Mouse (Mus musculus): ENCODE results near the gene Jph4. TPM values are rescaled to one million over a fixed set of nuclear protein-coding genes. Genes with fewer than 3 reads are reported as not detected.

Gene Jph4
- polyA plus RNA-seq, 1 experiment, result 7.4 TPM

GRCm38 (mm10) chr14:55086009-55086514, 30.7 kb downstream of the Jph4 start:
- H3K36me3 ChIP-seq (ENCODE audit: control insufficient read depth, insufficient read depth, low read length), result no peaks in the 10 kb centered on the region
- H3K27ac ChIP-seq (ENCODE audit: control insufficient read depth, insufficient read depth, low read depth, low read length), result no peak overlapping the region; the same call in 1 of the 2 replicates
- TF ChIP-seq POLR2A (IDR thresholded peaks at IDR 0.05; ENCODE audit: control insufficient read depth, low read depth, low read length) (no peak), CTCF (IDR thresholded peaks at IDR 0.05; ENCODE audit: control insufficient read depth, insufficient read depth, insufficient replicate concordance, low read depth, low read length) (no peak)
- H3K27me3 ChIP-seq (ENCODE audit: control insufficient read depth, insufficient read depth, low read length), result no peaks in the 10 kb centered on the region
- no peaks in the 10 kb centered on the region; the same call in 1 of the 2 replicates for H3K4me1 ChIP-seq (ENCODE audit: control insufficient read depth, insufficient read depth, low read length)
- peak overlapping the region; percentile 28 for H3K4me3 ChIP-seq (ENCODE audit: control insufficient read depth, low read depth, low read length)

GRCm38 (mm10) chr14:55085324-55086008, 31.3 kb downstream of the Jph4 start:
- peak overlapping the region; percentile 24; the same call in 1 of the 2 replicates for H3K4me3 ChIP-seq (ENCODE audit: control insufficient read depth, low read depth, low read length)
- H3K27ac ChIP-seq (ENCODE audit: control insufficient read depth, insufficient read depth, low read depth, low read length), result no peak overlapping the region
- TF ChIP-seq POLR2A (IDR thresholded peaks at IDR 0.05; ENCODE audit: control insufficient read depth, low read depth, low read length) (no peak), CTCF (IDR thresholded peaks at IDR 0.05; ENCODE audit: control insufficient read depth, insufficient read depth, insufficient replicate concordance, low read depth, low read length) (no peak)
- H3K4me1 ChIP-seq (ENCODE audit: control insufficient read depth, insufficient read depth, low read length), result no peaks in the 10 kb centered on the region; the same call in 1 of the 2 replicates
- no peaks in the 10 kb centered on the region for H3K36me3 ChIP-seq (ENCODE audit: control insufficient read depth, insufficient read depth, low read length)
- no peaks in the 10 kb centered on the region for H3K27me3 ChIP-seq (ENCODE audit: control insufficient read depth, insufficient read depth, low read length)

- Histone ChIP-seq H3K27me3 (ENCODE audit: control insufficient read depth, insufficient read depth, low read length) (no peaks in the 10 kb centered on the region), H3K4me3 (ENCODE audit: control insufficient read depth, low read depth, low read length) (no peak overlapping the region), H3K36me3 (ENCODE audit: control insufficient read depth, insufficient read depth, low read length) (no peaks in the 10 kb centered on the region), H3K27ac (ENCODE audit: control insufficient read depth, insufficient read depth, low read depth, low read length) (no peak overlapping the region), H3K4me1 (ENCODE audit: control insufficient read depth, insufficient read depth, low read length) (no peaks in the 10 kb centered on the region; the same call in 1 of the 2 replicates)
- TF ChIP-seq CTCF (IDR thresholded peaks at IDR 0.05; ENCODE audit: control insufficient read depth, insufficient read depth, insufficient replicate concordance, low read depth, low read length) (no peak), POLR2A (IDR thresholded peaks at IDR 0.05; ENCODE audit: control insufficient read depth, low read depth, low read length) (no peak)
Measured at GRCm38 (mm10) chr14:55083481-55083880, 33.3 kb downstream of the Jph4 start.

- Histone ChIP-seq H3K27me3 (ENCODE audit: control insufficient read depth, insufficient read depth, low read length) (no peaks in the 10 kb centered on the region), H3K27ac (ENCODE audit: control insufficient read depth, insufficient read depth, low read depth, low read length) (no peak overlapping the region), H3K4me1 (ENCODE audit: control insufficient read depth, insufficient read depth, low read length) (no peaks in the 10 kb centered on the region; the same call in 1 of the 2 replicates), H3K36me3 (ENCODE audit: control insufficient read depth, insufficient read depth, low read length) (no peaks in the 10 kb centered on the region), H3K4me3 (ENCODE audit: control insufficient read depth, low read depth, low read length) (no peak overlapping the region)
- no peak for TF ChIP-seq POLR2A (IDR thresholded peaks at IDR 0.05; ENCODE audit: control insufficient read depth, low read depth, low read length)
- TF ChIP-seq CTCF (IDR thresholded peaks at IDR 0.05; ENCODE audit: control insufficient read depth, insufficient read depth, insufficient replicate concordance, low read depth, low read length), result no peak
Measured at GRCm38 (mm10) chr14:55081105-55081504, 35.6 kb downstream of the Jph4 start.

GRCm38 (mm10) chr14:55079214-55079970, 37.3 kb downstream of the Jph4 start:
- Histone ChIP-seq H3K27ac (ENCODE audit: control insufficient read depth, insufficient read depth, low read depth, low read length) (no peak overlapping the region), H3K4me3 (ENCODE audit: control insufficient read depth, low read depth, low read length) (no peak overlapping the region), H3K27me3 (ENCODE audit: control insufficient read depth, insufficient read depth, low read length) (no peaks in the 10 kb centered on the region)

GRCm38 (mm10) chr14:55078366-55078989, 38.3 kb downstream of the Jph4 start:
- TF ChIP-seq POLR2A (IDR thresholded peaks at IDR 0.05; ENCODE audit: control insufficient read depth, low read depth, low read length) (no peak), CTCF (IDR thresholded peaks at IDR 0.05; ENCODE audit: control insufficient read depth, insufficient read depth, insufficient replicate concordance, low read depth, low read length) (no peak)
- Histone ChIP-seq H3K4me1 (ENCODE audit: control insufficient read depth, insufficient read depth, low read length) (no peaks in the 10 kb centered on the region), H3K27ac (ENCODE audit: control insufficient read depth, insufficient read depth, low read depth, low read length) (no peak overlapping the region), H3K27me3 (ENCODE audit: control insufficient read depth, insufficient read depth, low read length) (no peaks in the 10 kb centered on the region), H3K36me3 (ENCODE audit: control insufficient read depth, insufficient read depth, low read length) (no peaks in the 10 kb centered on the region), H3K4me3 (ENCODE audit: control insufficient read depth, low read depth, low read length) (no peak overlapping the region)

More at GRCm38 (mm10) chr14:55079214-55079970, 37.3 kb downstream of the Jph4 start:
- H3K36me3 ChIP-seq (ENCODE audit: control insufficient read depth, insufficient read depth, low read length), result no peaks in the 10 kb centered on the region
- TF ChIP-seq POLR2A (IDR thresholded peaks at IDR 0.05; ENCODE audit: control insufficient read depth, low read depth, low read length), result no peak
- TF ChIP-seq CTCF (IDR thresholded peaks at IDR 0.05; ENCODE audit: control insufficient read depth, insufficient read depth, insufficient replicate concordance, low read depth, low read length), result peak; percentile 86
- H3K4me1 ChIP-seq (ENCODE audit: control insufficient read depth, insufficient read depth, low read length), result no peaks in the 10 kb centered on the region

Data from testis, adult 2 months (tissue).